In the genomic region with DNA sequence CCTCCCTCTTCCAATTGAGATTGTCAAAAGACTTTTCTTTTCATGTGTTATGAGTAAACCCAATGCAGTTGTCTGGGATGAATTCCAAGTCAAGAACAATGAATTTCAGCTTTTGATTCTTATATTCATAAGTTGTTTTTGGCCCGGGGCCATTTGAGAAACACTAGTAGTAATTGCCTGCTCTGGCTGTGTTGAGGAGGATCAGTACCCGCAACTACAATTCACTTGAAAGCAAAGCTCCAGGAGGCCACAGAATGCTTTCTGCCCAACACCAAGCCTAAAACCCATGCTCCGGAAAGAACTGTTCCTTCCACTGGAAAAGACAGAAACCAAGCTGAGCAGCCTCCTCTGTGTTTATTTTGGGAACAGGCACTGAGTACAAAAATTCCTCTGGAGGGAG, we compare ENCODE assay signal across 9 mouse cellular contexts.
DNase-seq lines count a peak whose midpoint lies in the region.
"Had no signal": no experiment of that assay in that cellular context is flagged by ENCODE, and none has a peak within 500 bp of the region (broad histone marks: within the 10 kb centered on the region; RNA-seq: fewer than 3 reads in every experiment).

No protein-coding gene starts in this region.

- H3K27ac ChIP-seq in forebrain, embryonic 10.5 days, result no peak overlapping the region
- H3K27ac ChIP-seq: macrophage had no signal

- no peak overlapping the region for H3K4me3 ChIP-seq in forebrain, embryonic 10.5 days

- no peaks in the 10 kb centered on the region for H3K36me3 ChIP-seq in forebrain, embryonic 10.5 days (replicated peaks)

- DNase-seq in kidney, postnatal 14 days, result peak; percentile 53
- DNase-seq in kidney, adult 8-10 months, result no peak
- DNase-seq in cerebellum, adult 8-10 months, result peak; percentile 5
- DNase-seq in fibroblast of lung, adult 2 months (ENCODE audit: low read depth), result peak; percentile 26
- DNase-seq in layer of hippocampus, adult 9-10 months (ENCODE audit: low spot score), result peak; percentile 2
- DNase-seq in spleen, postnatal 10 days (ENCODE audit: low spot score in 2 of 2), result no peak
- no peak for DNase-seq in thymus, postnatal 36 days
- DNase-seq in forebrain, embryonic 10.5 days (ENCODE audit: extremely low spot score, low spot score), result no peak

- H3K27me3 ChIP-seq in forebrain, embryonic 10.5 days (ENCODE audit: poor library complexity, severe bottlenecking), result no peaks in the 10 kb centered on the region

- no peaks in the 10 kb centered on the region for H3K9me3 ChIP-seq in forebrain, embryonic 10.5 days

- H3K4me1 ChIP-seq in forebrain, embryonic 10.5 days, result peaks cover 2% of the 10 kb centered on the region; the same call in 1 of the 2 replicates

- 69% methylated on average over 3 of the region's 3 CpGs for WGBS in forebrain, embryonic 10.5 days

Comparison
In these comparisons a context has a peak if more than half of its experiments do, and no peak if none do; other contexts are left out.
1. DNase-seq: peak in kidney, postnatal 14 days (single experiment), cerebellum, adult 8-10 months (single experiment), fibroblast of lung, adult 2 months (single experiment) and layer of hippocampus, adult 9-10 months (single experiment); none in kidney, adult 8-10 months (0 of 2), spleen, postnatal 10 days (0 of 2), thymus, postnatal 36 days (0 of 2) and forebrain, embryonic 10.5 days (single experiment).